8 mouse cellular contexts compared by ENCODE assay signal in the genomic region with DNA sequence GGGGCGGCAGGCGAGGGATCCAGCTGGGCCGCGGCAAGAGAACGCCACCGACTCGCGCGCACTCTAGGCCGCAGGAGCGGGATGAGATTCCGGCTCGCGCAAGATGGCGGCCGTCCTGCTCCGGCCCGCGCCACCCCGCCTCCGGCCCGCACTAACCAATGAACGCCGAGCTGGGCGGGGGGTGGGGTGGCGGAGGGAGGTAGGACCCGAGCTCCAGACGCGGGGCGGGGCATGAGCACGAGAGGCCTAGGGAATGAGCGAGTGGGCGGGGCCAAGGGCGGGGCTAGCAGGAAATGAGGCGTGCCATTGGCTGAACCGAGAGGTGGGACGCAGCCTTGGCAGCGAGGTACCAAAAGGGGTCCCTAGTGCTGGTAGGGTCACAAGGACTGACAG. TPM values are rescaled to one million over a fixed set of nuclear protein-coding genes. Genes with fewer than 3 reads are reported as not detected.
DNase-seq lines count a peak whose midpoint lies in the region; ATAC-seq and TF ChIP-seq lines count a peak whose summit lies in the region.

A gene (minus strand): TSS at position 105 of the 393 bp plus-strand sequence.

- TF ChIP-seq CTCF in layer of hippocampus, adult 2 months (conservative IDR thresholded peaks at IDR 0.05): no peak; the same call in none of the 2 replicates
- TF ChIP-seq CTCF in lung, embryonic 14.5 days (IDR thresholded peaks at IDR 0.05; ENCODE audit: low read depth): 0 out of 2 replicates have a peak, but pooled peaks have one; percentile 4
- no peak for TF ChIP-seq CTCF in olfactory bulb, adult 2 months (IDR thresholded peaks at IDR 0.05; ENCODE audit: insufficient read depth, low read depth, low read length)
- no peak for TF ChIP-seq CTCF in thymus, adult 2 months (IDR thresholded peaks at IDR 0.05; ENCODE audit: borderline replicate concordance, control insufficient read depth, extremely low read depth, insufficient read depth, low read length, poor library complexity)

- TF ChIP-seq POLR2A in olfactory bulb, adult 2 months (IDR thresholded peaks at IDR 0.05; ENCODE audit: insufficient read depth, low read depth, low read length): peak; percentile 76
- TF ChIP-seq POLR2A in thymus, adult 2 months (IDR thresholded peaks at IDR 0.05; ENCODE audit: control insufficient read depth, extremely low read depth, insufficient read depth, low read length, poor library complexity): peak; percentile 91

- no peaks in the 10 kb centered on the region for H3K9me3 ChIP-seq in forebrain, embryonic 15.5 days
- H3K9me3 ChIP-seq in lung, embryonic 14.5 days (ENCODE audit: low read depth, low read length): no peaks in the 10 kb centered on the region

- WGBS in forebrain, embryonic 15.5 days: under 1% methylated on average over 38 of the region's 38 CpGs
- WGBS in lung, embryonic 14.5 days: 1% methylated on average over 38 of the region's 38 CpGs
- WGBS in olfactory bulb, adult 2 months: under 1% methylated on average over 38 of the region's 38 CpGs
- WGBS in thymus, adult 2 months: under 1% methylated on average over 38 of the region's 38 CpGs

- no peaks in the 10 kb centered on the region for H3K36me3 ChIP-seq in forebrain, embryonic 15.5 days
- peaks cover 4% of the 10 kb centered on the region for H3K36me3 ChIP-seq in lung, embryonic 14.5 days (ENCODE audit: insufficient read depth)
- no peaks in the 10 kb centered on the region for H3K36me3 ChIP-seq in thymus, adult 2 months (ENCODE audit: control insufficient read depth, insufficient read depth, low read length)

- DNase-seq in ES-CJ7 (ENCODE audit: low read depth, low spot score): peak; percentile 97
- peak; percentile 100 for DNase-seq in cerebellum, adult 11 months
- DNase-seq in heart, postnatal 36 days: peak; percentile 98 to 99
- DNase-seq in layer of hippocampus, adult 2 months (ENCODE audit: low spot score in 2 of 2): peak; percentile 99
- DNase-seq in lung, embryonic 14.5 days: peak; percentile 99
- DNase-seq in thymus, adult 2 months: peak; percentile 100

- no peaks in the 10 kb centered on the region for H3K27me3 ChIP-seq in forebrain, embryonic 15.5 days
- no peaks in the 10 kb centered on the region for H3K27me3 ChIP-seq in lung, embryonic 14.5 days (ENCODE audit: insufficient read depth, low read length)
- H3K27me3 ChIP-seq in thymus, adult 2 months (ENCODE audit: control insufficient read depth, insufficient read depth, low read length): no peaks in the 10 kb centered on the region

- peak within 1 kb of the TSS; percentile 96 for H3K4me3 ChIP-seq in forebrain, embryonic 15.5 days
- H3K4me3 ChIP-seq in layer of hippocampus, adult 2 months: peak within 1 kb of the TSS; percentile 85
- H3K4me3 ChIP-seq in lung, embryonic 14.5 days (ENCODE audit: low read depth, low read length): peak within 1 kb of the TSS; percentile 98
- H3K4me3 ChIP-seq in olfactory bulb, adult 2 months (ENCODE audit: insufficient read depth, low read depth, low read length): peak within 1 kb of the TSS; percentile 93
- peak within 1 kb of the TSS; percentile 88 for H3K4me3 ChIP-seq in thymus, adult 2 months (ENCODE audit: control insufficient read depth, insufficient read depth, low read length)

- peak within 1 kb of the TSS; percentile 100 for H3K9ac ChIP-seq in forebrain, embryonic 15.5 days (replicated peaks)
- H3K9ac ChIP-seq in lung, embryonic 14.5 days: peak within 1 kb of the TSS; percentile 98

- peak within 1 kb of the TSS; percentile 96 for H3K27ac ChIP-seq in forebrain, embryonic 15.5 days (replicated peaks)
- H3K27ac ChIP-seq in layer of hippocampus, adult 2 months: peak within 1 kb of the TSS; percentile 95
- H3K27ac ChIP-seq in lung, embryonic 14.5 days (ENCODE audit: low read depth): peak within 1 kb of the TSS; percentile 96
- peak within 1 kb of the TSS; percentile 95 for H3K27ac ChIP-seq in olfactory bulb, adult 2 months (ENCODE audit: insufficient read depth, low read depth, low read length)
- peak within 1 kb of the TSS; percentile 48 for H3K27ac ChIP-seq in thymus, adult 2 months (ENCODE audit: control insufficient read depth, insufficient read depth, low read length)

- H3K4me1 ChIP-seq in forebrain, embryonic 15.5 days: peaks cover 27% of the 10 kb centered on the region
- peaks cover 7% of the 10 kb centered on the region; the same call in 1 of the 2 replicates for H3K4me1 ChIP-seq in lung, embryonic 14.5 days (ENCODE audit: insufficient read depth)
- peaks cover 12% of the 10 kb centered on the region for H3K4me1 ChIP-seq in olfactory bulb, adult 2 months (ENCODE audit: control insufficient read depth, insufficient read depth, low read length)
- H3K4me1 ChIP-seq in thymus, adult 2 months (replicated peaks; ENCODE audit: control insufficient read depth, insufficient read depth, low read length): peaks cover 12% of the 10 kb centered on the region

- peak; percentile 97 for ATAC-seq in forebrain, embryonic 15.5 days (replicated peaks)
- ATAC-seq in lung, embryonic 14.5 days (ENCODE audit: insufficient read depth): peak; percentile 97

- H3K4me2 ChIP-seq in forebrain, embryonic 15.5 days (replicated peaks): peak within 1 kb of the TSS; percentile 84
- H3K4me2 ChIP-seq in lung, embryonic 14.5 days: peak within 1 kb of the TSS; percentile 94

- intact Hi-C loops in heart, postnatal 36 days (cut with DNase I): no loop called here

RNA-seq across cellular contexts. Expression of the gene that starts here (rescaled TPM):
- 0.23 and 0.67 TPM in 2 replicates for polyA plus RNA-seq in forebrain, embryonic 15.5 days (2015; fragmentation: Nextera tagmentation; extraction: Ambion mirVana)
- total RNA-seq in heart, postnatal 36 days (2021): under 1 TPM; 0.16 to 0.17 TPM
- 1 to 10 TPM; 2.2 to 2.6 TPM for total RNA-seq in layer of hippocampus, adult 2 months (2021)
- 0.29 and 0.55 TPM in 2 replicates for polyA plus RNA-seq in lung, embryonic 14.5 days (2014; fragmentation: Nextera tagmentation; extraction: Ambion mirVana)
- polyA plus RNA-seq in olfactory bulb, adult 2 months (2012; ENCODE audit: insufficient read depth, insufficient read length, low replicate concordance, missing spikeins): not detected in 2 replicates
- 4.1 and 4.9 TPM in 2 replicates for polyA plus RNA-seq in thymus, adult 2 months (2012; rRNA removed)

Comparison
In these comparisons a context has a peak if more than half of its experiments do, and no peak if none do; other contexts are left out.
1. Peak in every context shown above with its lines: DNase-seq, ATAC-seq, H3K4me3 ChIP-seq and H3K27ac ChIP-seq.
2. Peak in ATAC-seq, H3K4me3 ChIP-seq, H3K27ac ChIP-seq, H3K9ac ChIP-seq and H3K4me2 ChIP-seq in forebrain, embryonic 15.5 days; RNA of the gene not detected or under 1 TPM.
3. Peak in DNase-seq in heart, postnatal 36 days; RNA of the gene not detected or under 1 TPM.
4. Peak in DNase-seq, ATAC-seq, H3K4me3 ChIP-seq, H3K27ac ChIP-seq, H3K9ac ChIP-seq and H3K4me2 ChIP-seq in lung, embryonic 14.5 days; RNA of the gene not detected or under 1 TPM.